Mouse (Mus musculus): ENCODE measurements around the gene Il34. TPM values are rescaled to one million over a fixed set of nuclear protein-coding genes. Genes with fewer than 3 reads are reported as not detected.
A peak's percentile ranks its signal among the peaks of the same experiment; 100 is the strongest.

The Il34 gene
- total RNA-seq, 4 experiments from 2014 or later = 4.3 to 8.3 (median 5.9) TPM

- no peak for DNase-seq (ENCODE audit: low spot score)
These were observed 67.0 kb downstream of the Il34 start for GRCm38 (mm10) chr8:110738591-110739195.

- no peak for DNase-seq (ENCODE audit: low spot score)
These were observed 72.7 kb downstream of the Il34 start for GRCm38 (mm10) chr8:110733036-110733435.

GRCm38 (mm10) chr8:110731346-110731859 is 74.3 kb downstream of the Il34 start:
- DNase-seq (ENCODE audit: low spot score) = no peak

- no peak for DNase-seq (ENCODE audit: low spot score)
These were observed 78.8 kb downstream of the Il34 start for GRCm38 (mm10) chr8:110726893-110727292.

GRCm38 (mm10) chr8:110725084-110725838 is 80.5 kb downstream of the Il34 start:
- DNase-seq (ENCODE audit: low spot score) = no peak

- no peak for DNase-seq (ENCODE audit: low spot score)
These were observed 81.2 kb downstream of the Il34 start for GRCm38 (mm10) chr8:110724493-110724892.

- DNase-seq (ENCODE audit: low spot score) = no peak
These were observed 83.2 kb downstream of the Il34 start for GRCm38 (mm10) chr8:110722414-110723011.

- no peak for DNase-seq (ENCODE audit: low spot score)
These were observed 83.9 kb downstream of the Il34 start for GRCm38 (mm10) chr8:110721606-110722413.

GRCm38 (mm10) chr8:110720685-110721598 is 84.8 kb downstream of the Il34 start, which contains the start of gene Mtss1l:
Mtss1l (plus strand) TSS chr8:110721476.
- DNase-seq (ENCODE audit: low spot score) = no peak

GRCm38 (mm10) chr8:110719898-110720653 is 85.6 kb downstream of the Il34 start:
- no peak for DNase-seq (ENCODE audit: low spot score)

- DNase-seq (ENCODE audit: low spot score) = peak; percentile 66
These were observed 86.6 kb downstream of the Il34 start for GRCm38 (mm10) chr8:110718969-110719670.

- no peak for DNase-seq (ENCODE audit: low spot score)
These were observed 87.3 kb downstream of the Il34 start for GRCm38 (mm10) chr8:110718209-110718968.

GRCm38 (mm10) chr8:110717131-110717530 is 88.6 kb downstream of the Il34 start:
- no peak for DNase-seq (ENCODE audit: low spot score)

- peak; percentile 71 for DNase-seq (ENCODE audit: low spot score)
These were observed 89.6 kb downstream of the Il34 start for GRCm38 (mm10) chr8:110716075-110716474.

GRCm38 (mm10) chr8:110714827-110715519 is 90.8 kb downstream of the Il34 start:
- no peak for DNase-seq (ENCODE audit: low spot score)

- DNase-seq (ENCODE audit: low spot score) = no peak
These were observed 92.7 kb downstream of the Il34 start for GRCm38 (mm10) chr8:110713073-110713472.

GRCm38 (mm10) chr8:110711271-110711934 is 94.3 kb downstream of the Il34 start:
- peak; percentile 73 for DNase-seq (ENCODE audit: low spot score)

All from heart, adult 8-10 months (tissue).